Mouse (Mus musculus): ENCODE data around the gene Lurap1l.

Gene Lurap1l

GRCm38 (mm10) chr4:80910481-80910870 is at the start of gene Lurap1l:
Gene Lurap1l (plus strand): TSS chr4:80910646.
- peak; percentile 94 for DNase-seq

GRCm38 (mm10) chr4:80862962-80863361 is 47.5 kb upstream of the Lurap1l start:
- no peak for DNase-seq

DNA sequence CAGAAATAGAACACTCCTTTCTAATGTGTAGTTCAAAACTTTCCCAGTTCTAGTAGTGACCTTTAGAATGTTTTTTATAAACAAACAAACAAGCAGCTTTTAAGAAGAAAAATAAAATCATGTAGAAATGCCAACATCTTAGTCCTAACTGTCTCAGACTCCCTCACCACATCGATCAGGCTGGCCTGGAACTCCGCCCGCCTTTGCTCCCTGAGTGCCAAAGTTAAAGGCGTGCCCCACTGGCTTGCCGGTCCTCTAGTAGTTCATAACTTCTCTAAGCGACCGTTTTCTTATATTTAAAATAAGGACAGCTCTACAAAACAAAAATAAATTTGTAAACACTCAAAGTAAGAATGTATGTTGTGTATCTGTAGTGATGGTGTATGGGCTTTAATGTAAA is 46.5 kb upstream of the Lurap1l start:
- DNase-seq: no peak

DNA sequence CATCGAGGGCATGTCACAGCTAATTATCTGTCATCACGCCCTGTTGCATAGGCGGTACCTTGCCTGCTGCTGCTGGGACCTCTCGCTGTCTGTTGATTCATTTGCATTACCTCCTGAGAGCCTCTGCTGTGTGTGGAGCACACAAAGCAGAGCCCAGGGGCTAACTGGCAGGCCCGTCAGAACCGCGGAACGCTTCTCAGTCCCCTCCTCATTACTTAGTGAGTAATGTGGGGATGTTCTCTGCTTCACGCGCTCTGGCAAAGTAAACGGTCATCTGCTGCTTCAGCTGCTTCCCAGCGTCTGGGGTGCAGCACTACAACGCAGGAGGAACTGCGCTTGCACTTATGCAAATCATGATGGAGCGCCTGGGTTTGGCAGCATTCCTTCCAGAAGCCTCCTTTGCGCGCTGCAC is 45.9 kb upstream of the Lurap1l start:
- DNase-seq: no peak

- DNase-seq: no peak
These were observed 44.4 kb upstream of the Lurap1l start for GRCm38 (mm10) chr4:80866065-80866464.

- no peak for DNase-seq
These were observed 40.8 kb upstream of the Lurap1l start for GRCm38 (mm10) chr4:80869598-80869997.

GRCm38 (mm10) chr4:80872847-80873644 is 37.4 kb upstream of the Lurap1l start:
- DNase-seq: no peak

DNA sequence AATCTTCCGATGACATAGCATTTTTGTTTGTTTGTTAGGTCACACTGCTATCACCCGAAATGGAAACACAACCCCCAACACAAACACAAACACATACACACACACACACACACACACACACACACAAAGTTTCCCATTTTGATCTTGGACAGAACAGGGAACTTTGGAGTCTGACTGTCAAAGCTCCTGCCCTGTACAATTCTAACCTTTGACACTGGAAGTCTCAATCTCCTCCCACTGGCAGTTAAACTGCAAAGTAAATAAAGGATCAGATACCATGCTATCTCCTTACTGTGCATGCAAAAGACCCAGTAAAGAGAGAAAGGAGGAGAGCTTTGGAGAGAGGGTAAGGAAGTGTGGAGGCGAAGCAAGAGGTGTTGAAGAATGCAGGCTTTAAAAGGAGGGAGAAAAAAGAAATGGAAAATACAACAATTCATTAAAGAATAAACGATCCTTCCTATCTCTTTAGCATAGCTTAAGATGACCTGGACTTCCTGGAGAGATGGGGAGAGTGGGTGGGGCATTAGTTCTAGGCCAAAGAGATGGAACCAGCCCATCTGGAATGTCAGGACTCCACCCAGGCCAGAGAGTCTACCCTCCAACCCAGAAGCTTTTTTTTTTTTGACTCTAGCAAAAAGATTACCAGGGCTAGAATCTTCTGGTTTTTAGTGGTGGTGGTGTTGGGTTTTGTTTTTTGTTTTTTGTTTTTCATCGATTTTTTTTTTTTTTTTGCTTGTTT is 36.2 kb upstream of the Lurap1l start:
- DNase-seq: no peak

DNA sequence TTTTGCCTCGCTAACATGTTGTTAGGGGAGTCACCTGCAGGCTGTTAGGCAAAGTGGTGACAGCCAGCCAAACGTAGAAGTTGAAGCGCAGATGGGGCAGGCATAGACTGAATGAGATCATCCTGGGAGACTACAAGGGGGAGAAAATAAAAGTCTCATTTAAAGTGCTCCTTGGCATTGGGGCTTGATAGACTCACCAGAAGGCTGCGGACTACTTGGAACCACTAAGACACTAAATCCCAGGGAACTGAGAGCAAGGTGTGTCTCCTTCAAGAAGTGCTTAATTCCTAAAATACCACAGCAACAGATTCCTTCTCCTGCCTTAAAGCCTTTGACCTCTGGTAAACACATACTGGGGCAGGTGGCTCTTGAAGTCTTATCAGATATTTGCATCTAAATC is 35.4 kb upstream of the Lurap1l start:
- no peak for DNase-seq

- DNase-seq: no peak
These were observed 28.3 kb upstream of the Lurap1l start for GRCm38 (mm10) chr4:80881996-80882599.

- no peak for DNase-seq
These were observed 23.8 kb upstream of the Lurap1l start for GRCm38 (mm10) chr4:80886631-80887030.

DNA sequence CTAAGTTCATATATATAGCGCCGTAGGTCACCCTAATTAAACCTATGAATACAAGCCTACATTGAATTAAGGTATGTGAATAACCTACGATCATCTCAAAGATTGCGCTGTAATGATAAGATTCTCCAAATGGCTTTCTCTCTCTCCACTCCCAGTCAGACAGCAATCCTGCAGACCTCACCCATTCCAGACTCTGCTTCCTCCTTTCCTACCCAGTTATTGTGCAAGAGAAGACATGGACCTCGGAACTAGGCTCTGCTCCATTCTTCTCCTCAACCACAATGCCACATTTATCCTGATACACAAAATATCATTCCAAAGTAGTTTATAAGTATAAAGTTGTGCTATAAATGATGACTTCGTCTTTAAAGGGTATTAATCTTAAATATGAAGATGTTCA is 19.4 kb upstream of the Lurap1l start:
- DNase-seq: no peak

DNA sequence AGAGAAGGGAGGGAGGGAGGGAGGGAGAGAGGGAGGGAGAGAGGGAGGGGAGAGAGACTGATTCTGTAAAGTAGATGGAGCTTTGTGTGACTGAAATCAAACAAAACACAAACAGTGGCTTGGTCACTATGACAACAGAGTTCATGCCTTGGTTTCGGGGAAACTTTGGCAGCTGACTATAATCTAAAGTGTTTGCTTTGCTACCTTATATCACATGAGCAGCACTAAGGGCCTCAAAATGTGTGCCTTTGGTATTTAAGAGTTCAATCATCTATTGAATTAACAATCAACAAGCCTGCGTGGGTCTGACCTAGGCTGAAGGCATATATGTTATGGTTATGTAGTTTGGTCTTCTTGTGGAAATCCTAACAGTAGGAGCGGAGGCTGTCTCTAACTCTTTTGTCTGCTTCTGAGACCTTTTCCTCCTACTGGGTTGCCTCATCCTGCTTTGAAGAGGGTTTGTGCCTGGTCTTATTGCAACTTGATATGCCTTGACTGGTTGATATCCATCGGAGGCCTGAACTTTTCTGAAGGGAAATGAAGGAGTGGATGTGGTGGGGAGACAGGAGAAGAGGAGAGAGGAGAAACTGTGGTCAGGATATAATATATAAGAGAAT is 15.1 kb upstream of the Lurap1l start:
- DNase-seq: no peak

DNA sequence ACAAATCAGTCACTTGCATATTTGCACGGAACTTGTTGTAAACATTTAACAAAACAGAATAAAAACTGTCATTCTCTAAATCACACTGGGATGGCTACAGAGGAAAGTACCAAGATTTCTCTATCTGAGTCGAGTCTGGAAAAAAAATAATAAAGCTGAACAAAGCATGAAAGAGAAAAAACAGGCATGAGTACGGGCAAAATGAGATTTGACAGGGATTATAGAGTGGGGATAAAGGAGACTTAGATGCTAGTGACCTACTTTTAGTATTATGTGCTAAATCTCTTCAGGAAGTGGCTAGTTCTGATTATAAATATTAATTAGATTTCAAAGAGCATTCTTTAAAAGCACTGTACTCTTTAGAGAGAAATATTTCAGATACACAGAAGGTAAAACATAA is 3.7 kb upstream of the Lurap1l start:
- no peak for DNase-seq

DNA sequence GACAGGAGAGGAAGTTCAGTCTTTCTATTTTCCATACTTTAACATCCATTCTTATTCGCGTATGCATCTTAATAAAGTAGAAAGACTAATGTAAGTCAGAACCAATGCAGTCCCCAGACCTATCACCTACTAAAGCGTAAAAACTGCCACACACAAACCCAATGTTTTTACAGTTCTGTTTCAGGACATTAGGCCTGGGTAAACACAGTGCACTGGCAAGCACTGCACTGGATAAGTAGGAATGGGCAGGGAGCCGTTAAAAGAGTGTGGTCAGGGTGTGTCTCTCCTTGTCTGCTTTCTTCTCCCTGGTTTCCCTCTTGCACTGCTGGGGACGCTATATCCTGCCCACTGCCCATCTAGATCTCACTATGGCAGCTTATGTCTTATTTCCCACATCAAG is 2.5 kb upstream of the Lurap1l start:
- no peak for DNase-seq

DNA sequence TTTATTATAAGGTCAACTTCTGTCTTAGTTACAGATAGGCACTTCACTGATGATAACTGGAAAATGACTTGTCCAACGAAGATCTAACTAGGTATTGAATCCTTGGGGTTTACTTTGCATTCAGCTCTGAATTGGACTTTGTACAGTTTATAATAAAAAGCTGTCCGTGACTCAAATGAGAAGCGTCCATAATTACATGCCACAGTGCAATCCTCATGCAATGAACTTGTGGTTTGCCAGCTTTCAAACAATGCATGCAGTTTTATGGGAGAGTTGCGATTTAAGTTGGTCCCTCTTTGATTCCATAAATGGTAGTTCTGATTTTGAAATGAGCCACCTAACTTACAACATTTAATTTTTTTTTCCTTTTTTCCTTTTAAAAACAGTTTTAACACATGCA is 1.5 kb upstream of the Lurap1l start:
- no peak for DNase-seq

- DNase-seq: no peak
These were observed 640 bp downstream of the Lurap1l start for GRCm38 (mm10) chr4:80910871-80911701.

DNA sequence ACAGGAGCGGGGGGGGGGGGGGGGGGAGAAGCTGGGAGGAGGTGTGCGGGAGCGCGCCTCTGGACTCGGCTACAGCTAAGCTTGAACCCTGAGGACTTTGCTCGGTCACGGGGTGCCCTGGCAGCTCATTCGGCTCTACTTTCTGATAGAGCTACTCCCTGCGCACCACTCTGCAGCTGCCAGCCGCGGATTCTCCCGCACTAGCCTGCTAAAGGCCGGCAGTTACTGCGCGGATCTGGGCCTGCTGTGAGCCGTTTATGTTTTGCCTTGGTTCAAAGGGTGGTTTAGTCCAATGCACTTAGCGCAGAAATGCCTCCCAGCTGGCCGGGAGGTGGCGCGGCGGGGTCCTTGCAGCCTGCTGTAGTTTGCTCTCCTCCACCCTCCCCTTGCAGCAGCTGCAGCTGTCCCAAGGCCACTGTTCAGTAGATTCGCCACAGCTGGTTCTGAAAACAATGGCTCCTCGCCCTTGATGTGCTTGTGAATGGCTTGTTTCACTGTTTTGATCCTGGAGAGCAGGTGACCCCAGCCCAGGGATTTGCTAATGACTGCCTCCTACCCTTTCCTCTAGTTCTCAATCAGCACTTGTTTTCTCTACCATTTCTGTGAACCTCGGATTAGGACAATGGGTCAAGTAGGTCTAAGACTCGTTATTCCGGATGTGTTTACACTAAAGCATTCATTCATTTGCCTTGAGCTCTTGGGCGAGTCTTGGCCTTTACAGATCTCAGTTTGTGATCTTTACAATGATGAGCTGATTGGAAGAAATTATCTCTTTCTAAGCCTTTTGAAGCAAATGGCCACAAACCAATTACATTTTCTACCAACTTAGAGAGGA is 1.5 kb downstream of the Lurap1l start:
- peak; percentile 98 for DNase-seq

GRCm38 (mm10) chr4:80915211-80915610 is 4.8 kb downstream of the Lurap1l start:
- DNase-seq: no peak

DNA sequence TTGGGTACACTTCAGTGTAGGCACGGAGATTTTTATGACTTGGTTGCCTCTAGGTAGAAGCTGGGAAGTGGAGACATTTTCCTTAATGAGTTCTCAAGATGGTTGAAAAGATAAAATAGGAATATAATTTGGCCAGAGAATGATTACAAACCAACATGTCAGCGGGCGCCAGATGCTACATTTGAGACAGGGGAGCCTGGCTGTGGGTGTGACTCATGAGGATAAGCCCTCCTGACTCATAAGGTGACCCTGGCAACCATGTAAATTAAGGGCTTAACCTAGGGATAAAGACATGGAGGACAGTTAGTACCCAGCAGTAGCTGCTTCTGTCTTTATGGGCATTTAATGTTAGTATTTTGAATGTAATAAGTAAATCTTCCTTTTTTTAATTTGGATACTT is 6.2 kb downstream of the Lurap1l start:
- no peak for DNase-seq

GRCm38 (mm10) chr4:80917128-80917527 is 6.7 kb downstream of the Lurap1l start:
- DNase-seq: peak; percentile 91

GRCm38 (mm10) chr4:80917812-80918211 is 7.4 kb downstream of the Lurap1l start:
- DNase-seq: no peak

Data from heart, adult 11 months (tissue).